Mouse (Mus musculus) lung, embryonic 14.5 days (tissue): ENCODE data around the gene Flii. TPM values are rescaled to one million over a fixed set of nuclear protein-coding genes. Genes with fewer than 3 reads are reported as not detected.
A peak's percentile ranks its signal among the peaks of the same experiment; 100 is the strongest.

Experiments used
- ATAC-seq: fragments of 200-750 bp; cut with Nextera tagmentation; 2 replicates; pipeline ENCODE4 v1.8.0; 2017; ENCODE audit warnings: mild to moderate bottlenecking, moderate TSS enrichment, moderate library complexity; ENCODE audit not compliant: insufficient read depth
- DNase-seq: peaks from one replicate; pipeline ENCODE4 v3.0.0-alpha.2; 2015
- H3K27ac ChIP-seq: fragments of 300-500 bp; sonication (generic); 2 replicates; pipeline ENCODE4 v1.5.1; 2014; ENCODE audit warnings: low read depth, mild to moderate bottlenecking, moderate library complexity
- H3K27me3 ChIP-seq: fragments of 300-500 bp; sonication (generic); 2 replicates; pipeline ENCODE4 v1.6.1; 2014; ENCODE audit warnings: low read length, control low read depth; ENCODE audit not compliant: insufficient read depth
- H3K36me3 ChIP-seq: fragments of 300-500 bp; sonication (generic); 2 replicates; pipeline ENCODE4 v1.6.1; 2014; ENCODE audit warnings: control low read depth; ENCODE audit not compliant: insufficient read depth
- H3K4me1 ChIP-seq: fragments of 300-500 bp; sonication (generic); 2 replicates; pipeline ENCODE4 v1.6.1; 2014; ENCODE audit warnings: antibody characterized with exemption, control low read depth; ENCODE audit not compliant: insufficient read depth
- H3K4me2 ChIP-seq: fragments of 300-500 bp; sonication (generic); 2 replicates; pipeline ENCODE4 v1.6.1; 2014; ENCODE audit warnings: mild to moderate bottlenecking
- H3K4me3 ChIP-seq: fragments of 300-500 bp; sonication (generic); 2 replicates; pipeline ENCODE4 v1.5.1; 2014; ENCODE audit warnings: low read depth, low read length
- H3K9ac ChIP-seq: fragments of 300-500 bp; sonication (generic); 2 replicates; pipeline ENCODE4 v1.6.1; 2014
- H3K9me3 ChIP-seq: fragments of 300-500 bp; sonication (generic); 2 replicates; pipeline ENCODE4 v1.6.1; 2016; ENCODE audit warnings: low read depth, low read length, control low read depth
- CTCF ChIP-seq: IDR thresholded peaks from 2 replicates; pipeline ENCODE4 v1.5.1; 2016; ENCODE audit warnings: antibody characterized with exemption, low read depth
- WGBS: fragments of 180-500 bp; shearing (Covaris S2); extraction: QIAGEN DNeasy Blood & Tissue Kit; methylation state at CpG from one replicate; pipeline ENCODE4 v1.1.7; 2014; 5-methylcytosine and 5-hydroxymethylcytosine counted together
- polyA plus RNA-seq: library from polyadenylated mRNA; unstranded; fragments of >200 nt; fragmentation: Nextera tagmentation; extraction: Ambion mirVana; gene quantifications from 2 replicates; pipeline ENCODE4 v1.2.1, GENCODE M21; 2014

Gene Flii
- polyA plus RNA-seq = 86.2 and 88.6 TPM in 2 replicates

DNA sequence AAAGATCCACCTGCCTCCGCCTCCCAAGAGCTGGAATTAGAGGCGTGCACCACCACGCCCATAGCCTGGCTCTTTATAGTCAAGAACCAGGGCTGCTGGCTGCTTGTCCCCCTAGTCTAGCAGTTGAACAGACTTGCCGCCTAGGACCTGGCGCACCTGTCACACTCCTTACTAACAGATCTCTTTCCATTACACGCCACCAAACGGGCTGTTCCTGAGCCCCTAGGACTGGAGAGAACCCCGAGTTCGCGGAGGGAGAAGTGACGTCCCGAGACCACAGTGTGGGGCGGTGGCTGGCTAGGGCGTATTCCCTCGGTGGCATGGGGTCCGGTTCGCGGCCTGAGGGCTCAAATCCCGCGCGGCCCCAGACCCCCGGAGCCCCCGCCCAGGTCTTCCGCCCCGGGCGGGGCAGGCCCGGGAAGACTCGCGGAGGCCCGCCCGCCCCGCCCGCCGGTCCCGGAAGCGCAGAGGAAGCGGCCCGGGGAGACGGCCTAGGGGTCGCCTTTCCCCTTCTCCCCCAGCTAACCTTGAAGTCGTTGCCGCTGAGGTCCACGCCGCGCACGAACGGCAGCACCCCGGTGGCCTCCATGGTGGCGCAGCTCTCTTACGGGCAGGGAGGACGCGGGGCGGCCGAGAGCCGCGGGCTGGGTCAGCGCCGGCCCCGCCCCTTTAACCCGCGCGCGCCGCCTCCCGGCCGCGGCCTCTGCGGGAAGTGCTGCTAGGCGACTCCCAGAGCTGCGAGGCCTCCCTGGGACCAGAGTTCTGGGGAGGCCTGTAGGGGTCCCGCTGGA, at the start of gene Flii:
Flii (minus strand) TSS at position 663 of the 791 bp plus-strand sequence.
- peak within 1 kb of the TSS; percentile 87 for H3K9ac ChIP-seq
- WGBS = under 1% methylated on average over 62 of the region's 71 CpGs
- TF ChIP-seq CTCF = peak; percentile 62
- H3K27ac ChIP-seq = peak within 1 kb of the TSS; percentile 83
- ATAC-seq (peak; percentile 82), DNase-seq (peak; percentile 89)
- H3K4me2 ChIP-seq = peak within 1 kb of the TSS; percentile 77
- peak within 1 kb of the TSS; percentile 87 for H3K4me3 ChIP-seq
- peaks cover 18% of the 10 kb centered on the region for H3K4me1 ChIP-seq
- H3K36me3 ChIP-seq = peaks cover 44% of the 10 kb centered on the region
- no peaks in the 10 kb centered on the region for H3K27me3 ChIP-seq
- H3K9me3 ChIP-seq = no peaks in the 10 kb centered on the region

DNA sequence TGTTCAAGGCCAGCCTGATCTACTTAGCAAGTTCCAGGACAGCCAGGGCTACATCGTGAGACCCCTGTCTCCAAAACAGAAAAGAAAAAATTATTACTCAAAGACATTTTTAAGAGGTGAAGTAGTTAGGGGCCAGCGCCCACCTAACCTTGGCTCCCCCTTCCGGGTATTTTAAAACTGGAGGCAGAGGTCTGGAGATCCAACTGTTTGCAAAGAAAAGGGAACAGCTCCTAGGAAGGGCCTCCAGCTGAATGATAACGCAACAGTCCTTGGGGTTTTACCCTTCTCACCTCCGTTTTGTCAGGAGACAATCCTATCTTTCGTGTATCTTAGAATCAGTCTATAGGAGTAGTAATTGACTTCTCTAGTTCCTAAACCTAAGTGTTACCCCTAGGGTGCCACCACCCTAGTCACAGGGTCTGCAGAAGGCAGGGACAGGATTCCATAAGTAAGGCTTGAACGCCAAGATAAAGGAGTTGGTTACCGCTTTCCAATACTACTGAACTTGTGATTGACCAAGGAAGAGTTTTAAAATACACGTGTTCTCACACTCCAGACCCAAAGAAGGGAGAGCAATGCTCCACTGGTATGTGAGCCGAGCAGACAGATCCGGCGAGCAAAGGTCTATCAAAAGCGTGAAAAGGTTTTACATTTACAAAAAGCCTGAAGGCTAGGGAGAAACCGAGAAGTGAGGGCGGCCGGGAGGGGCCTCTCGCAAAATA, 49.2 kb upstream of the Flii start:
- peak; percentile 2; the same call in 1 of the 2 replicates for ATAC-seq
- TF ChIP-seq CTCF = no peak
- 3% methylated on average over 17 of the region's 17 CpGs for WGBS
- Histone ChIP-seq H3K9me3 (no peaks in the 10 kb centered on the region), H3K27me3 (no peaks in the 10 kb centered on the region), H3K36me3 (peaks cover 22% of the 10 kb centered on the region), H3K27ac (peak overlapping the region; percentile 91), H3K4me1 (peaks cover 41% of the 10 kb centered on the region), H3K4me3 (peak overlapping the region; percentile 89), H3K4me2 (peak overlapping the region; percentile 87), H3K9ac (peak overlapping the region; percentile 85)
- DNase-seq = peak; percentile 7

DNA sequence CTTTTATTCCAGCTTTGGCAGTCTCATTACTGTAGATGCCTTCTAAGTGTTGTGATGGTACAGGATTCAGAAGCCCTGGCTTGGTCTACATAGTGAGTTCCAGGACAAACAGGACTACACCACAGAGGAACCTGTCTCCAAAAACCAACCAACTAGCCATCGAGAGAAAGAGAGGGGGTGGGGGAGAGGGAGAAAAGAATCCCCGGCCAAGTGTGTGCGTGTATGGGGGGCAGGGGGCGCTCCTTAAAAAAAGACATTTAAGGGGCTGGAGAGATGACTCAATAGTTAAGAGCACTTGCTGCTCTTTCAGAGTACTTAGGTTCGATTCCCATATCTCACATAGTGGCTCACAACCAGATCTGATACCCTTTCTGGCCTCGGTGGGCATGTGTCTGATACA, 48.5 kb upstream of the Flii start:
- H3K27me3 ChIP-seq = no peaks in the 10 kb centered on the region
- no peaks in the 10 kb centered on the region for H3K9me3 ChIP-seq
- 39% methylated on average over 6 of the region's 6 CpGs for WGBS
- H3K4me3 ChIP-seq = peak overlapping the region; percentile 89
- H3K27ac ChIP-seq = no peak overlapping the region
- ATAC-seq (no peak), DNase-seq (no peak)
- no peak for TF ChIP-seq CTCF
- peak overlapping the region; percentile 87 for H3K4me2 ChIP-seq
- H3K9ac ChIP-seq = peak overlapping the region; percentile 85
- H3K36me3 ChIP-seq = peaks cover 19% of the 10 kb centered on the region
- H3K4me1 ChIP-seq = peaks cover 34% of the 10 kb centered on the region

DNA sequence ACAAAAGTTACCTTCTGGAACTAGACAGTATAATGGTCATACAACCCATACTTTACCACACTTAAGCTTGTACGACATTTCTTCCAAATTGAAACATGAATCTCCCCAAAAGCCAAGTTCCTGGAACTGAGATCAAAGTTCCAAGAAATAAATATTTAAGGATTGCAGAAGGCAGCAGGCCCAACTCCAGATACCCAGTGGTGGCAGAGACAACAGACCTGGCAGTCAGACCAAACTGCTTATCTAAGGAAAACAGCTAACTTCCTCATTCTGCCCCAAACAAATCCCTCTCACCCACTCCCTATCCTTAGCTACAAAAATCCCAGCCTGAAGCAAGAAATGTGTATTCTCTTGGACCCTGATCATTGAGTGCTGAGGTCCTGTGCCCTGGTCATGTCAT, 47.8 kb upstream of the Flii start:
- ATAC-seq = no peak
- no peaks in the 10 kb centered on the region for H3K27me3 ChIP-seq
- H3K36me3 ChIP-seq = peaks cover 15% of the 10 kb centered on the region
- H3K27ac ChIP-seq = no peak overlapping the region
- 28% methylated on average over 1 of the region's 1 CpGs for WGBS
- no peaks in the 10 kb centered on the region for H3K9me3 ChIP-seq
- DNase-seq = peak; percentile 56
- H3K4me2 ChIP-seq = peak overlapping the region; percentile 87
- peaks cover 30% of the 10 kb centered on the region for H3K4me1 ChIP-seq
- no peak overlapping the region for H3K4me3 ChIP-seq
- no peak for TF ChIP-seq CTCF
- peak overlapping the region; percentile 85; the same call in 1 of the 2 replicates for H3K9ac ChIP-seq

DNA sequence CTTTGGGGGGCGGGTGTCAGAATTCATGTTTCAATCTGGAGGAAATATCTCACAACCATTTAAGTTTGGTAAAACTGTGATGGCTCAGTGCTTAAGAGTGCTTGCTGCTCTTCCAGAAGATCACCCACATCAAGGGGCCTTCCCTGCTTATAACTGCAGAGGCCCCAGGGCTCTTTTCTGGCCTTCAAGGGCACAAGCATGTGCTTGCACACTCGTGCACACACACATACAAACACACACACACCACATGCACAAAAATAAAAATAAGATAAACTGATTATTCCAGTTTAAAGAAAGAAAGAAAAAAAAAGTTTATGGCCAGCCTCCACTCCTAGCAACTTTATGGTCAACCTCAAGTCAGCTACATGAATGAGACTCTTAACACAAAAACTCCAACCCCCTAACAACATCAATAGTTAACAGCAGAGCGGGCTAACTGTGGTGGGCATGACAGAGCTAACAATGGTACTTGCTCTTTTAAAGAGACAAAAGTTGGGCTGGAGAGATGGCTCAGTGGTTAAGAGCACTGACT, 47.2 kb upstream of the Flii start:
- H3K27ac ChIP-seq = no peak overlapping the region
- 80% methylated on average over 3 of the region's 3 CpGs for WGBS
- no peak for ATAC-seq
- H3K9ac ChIP-seq = no peak overlapping the region
- no peak for DNase-seq
- no peaks in the 10 kb centered on the region for H3K27me3 ChIP-seq
- no peak for TF ChIP-seq CTCF
- peak overlapping the region; percentile 87; the same call in 1 of the 2 replicates for H3K4me2 ChIP-seq
- peaks cover 24% of the 10 kb centered on the region for H3K4me1 ChIP-seq
- no peaks in the 10 kb centered on the region for H3K9me3 ChIP-seq
- no peak overlapping the region for H3K4me3 ChIP-seq
- H3K36me3 ChIP-seq = peaks cover 8% of the 10 kb centered on the region

DNA sequence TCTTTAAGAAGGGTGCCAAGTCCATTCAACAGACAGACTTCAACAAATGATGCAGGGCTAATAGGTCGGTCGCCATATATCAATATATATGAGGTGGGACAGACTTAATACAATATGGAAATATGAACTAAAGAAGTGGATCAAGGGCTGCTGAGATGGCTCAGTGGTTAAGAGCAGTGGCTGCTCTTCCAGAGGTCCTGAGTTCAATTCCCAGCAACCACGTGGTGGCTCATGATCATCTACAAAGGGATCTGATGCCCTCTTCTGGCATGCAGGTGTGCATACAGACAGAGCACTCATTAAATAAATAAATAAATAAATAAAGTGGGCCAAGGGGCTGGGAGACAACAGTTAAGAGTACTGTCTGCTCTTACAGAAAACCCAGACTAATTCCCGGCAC, 45.1 kb upstream of the Flii start:
- Histone ChIP-seq H3K27me3 (no peaks in the 10 kb centered on the region), H3K4me3 (no peak overlapping the region), H3K9me3 (no peaks in the 10 kb centered on the region), H3K36me3 (no peaks in the 10 kb centered on the region), H3K9ac (no peak overlapping the region), H3K4me2 (no peak overlapping the region), H3K4me1 (peaks cover 12% of the 10 kb centered on the region), H3K27ac (no peak overlapping the region)
- no peak for TF ChIP-seq CTCF
- WGBS = 77% methylated on average over 4 of the region's 4 CpGs
- ATAC-seq (no peak), DNase-seq (no peak)

DNA sequence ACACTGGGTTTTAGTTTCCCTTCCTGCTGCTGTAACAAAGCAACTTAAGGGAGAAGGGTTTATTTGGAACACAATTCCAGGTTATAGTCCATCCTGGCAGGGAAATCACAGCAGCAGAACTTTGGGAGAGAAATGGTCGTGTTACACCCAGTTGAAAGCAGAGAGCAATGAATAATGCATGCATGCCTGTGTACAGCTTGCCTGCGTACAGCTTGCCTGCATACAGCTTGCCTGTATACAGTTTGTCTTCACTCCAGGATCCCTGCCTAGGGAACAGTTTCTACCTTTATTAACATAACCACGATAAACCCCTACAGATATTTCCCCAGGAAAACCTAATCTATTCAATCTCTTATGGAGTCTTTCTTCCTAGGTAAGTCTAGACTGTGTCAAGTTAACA, 43.7 kb upstream of the Flii start:
- ATAC-seq (no peak), DNase-seq (no peak)
- no peaks in the 10 kb centered on the region for H3K27me3 ChIP-seq
- H3K36me3 ChIP-seq = no peaks in the 10 kb centered on the region
- no peaks in the 10 kb centered on the region for H3K9me3 ChIP-seq
- H3K4me2 ChIP-seq = no peak overlapping the region
- H3K4me3 ChIP-seq = no peak overlapping the region
- no peak overlapping the region for H3K27ac ChIP-seq
- no peak for TF ChIP-seq CTCF
- WGBS = 87% methylated on average over 3 of the region's 3 CpGs
- H3K9ac ChIP-seq = no peak overlapping the region
- peaks cover 8% of the 10 kb centered on the region for H3K4me1 ChIP-seq
